Mouse (Mus musculus): Measurements from ENCODE around the gene Nr1d1. TPM values are rescaled to one million over a fixed set of nuclear protein-coding genes. Genes with fewer than 3 reads are reported as not detected.

Nr1d1 gene
- total and polyA plus RNA-seq, 3 experiments: 2.0 to 5.6 TPM; not detected in 1

GRCm38 (mm10) chr11:98781851-98782512 lies 6.8 kb upstream of the Nr1d1 start:
- Histone ChIP-seq H3K9me3 (replicated peaks; ENCODE audit: insufficient read depth, low read length) (no peaks in the 10 kb centered on the region), H3K79me2 (ENCODE audit: control insufficient read depth, insufficient read depth, low read length, poor library complexity) (no peaks in the 10 kb centered on the region; the same call in 1 of the 2 replicates), H3K36me3 (ENCODE audit: control insufficient read depth in 1 of 2, insufficient read depth in 2 of 2, low read length in 2 of 2) (peaks cover 0 to 25% of the 10 kb centered on the region in 2 experiments; a peak in 2 of 4 replicates), H3K9ac (ENCODE audit: control insufficient read depth, low read depth, low read length, poor library complexity, severe bottlenecking) (peak overlapping the region; percentile 11; the same call in 1 of the 2 replicates), H3K4me1 (ENCODE audit: control insufficient read depth in 1 of 2, insufficient read depth in 2 of 2, low read length in 2 of 2) (peaks cover 8 to 37% of the 10 kb centered on the region in 2 experiments), H3K4me3 (ENCODE audit: control insufficient read depth in 1 of 2, insufficient read depth in 1 of 2, low read depth in 2 of 2, low read length in 2 of 2) (peak overlapping the region in 1 of 2 experiments; percentile 79; a peak in 2 of 4 replicates), H3K27ac (ENCODE audit: control insufficient read depth, low read depth, low read length) (no peak overlapping the region), H3K27me3 (ENCODE audit: control insufficient read depth in 1 of 2, insufficient read depth in 2 of 2, low read length in 2 of 2) (no peaks in the 10 kb centered on the region)
- TF ChIP-seq KAT2A (conservative IDR thresholded peaks at IDR 0.05; ENCODE audit: low read depth, low read length) (no peak), GATA1 (IDR thresholded peaks at IDR 0.05; ENCODE audit: low read depth, low read length) (peak; percentile 37; the same call in 1 of the 2 replicates), EP300 (IDR thresholded peaks at IDR 0.05; ENCODE audit: low read depth in 1 of 2, low read length in 2 of 2) (0 out of 4 replicates have a peak, but pooled peaks of 1 of the 2 experiments have one; percentile 26), NELFE (IDR thresholded peaks at IDR 0.05; ENCODE audit: low read depth, low read length) (no peak), MAZ (IDR thresholded peaks at IDR 0.05; ENCODE audit: low read depth, low read length) (0 out of 2 replicates have a peak, but pooled peaks have one; percentile 2), CHD2 (IDR thresholded peaks at IDR 0.05; ENCODE audit: low read length) (0 out of 2 replicates have a peak, but pooled peaks have one; percentile 11), MEF2A (IDR thresholded peaks at IDR 0.05; ENCODE audit: extremely low read depth, insufficient replicate concordance, low read depth, low read length, poor library complexity, severe bottlenecking) (no peak), SIN3A (IDR thresholded peaks at IDR 0.05; ENCODE audit: low read length) (peak; percentile 20; the same call in 1 of the 2 replicates), HCFC1 (IDR thresholded peaks at IDR 0.05; ENCODE audit: low read depth, low read length) (0 out of 2 replicates have a peak, but pooled peaks have one; percentile 7), ZKSCAN1 (IDR thresholded peaks at IDR 0.05; ENCODE audit: low read depth, low read length) (no peak), POLR2AphosphoS2 (IDR thresholded peaks at IDR 0.05; ENCODE audit: low read length) (no peak)
- DNase-seq (ENCODE audit: low read depth, low spot score): peak; percentile 58

GRCm38 (mm10) chr11:98777888-98778287 lies 2.8 kb upstream of the Nr1d1 start:
- Histone ChIP-seq H3K27ac (ENCODE audit: control insufficient read depth, low read depth, low read length) (no peak overlapping the region), H3K9ac (ENCODE audit: control insufficient read depth, low read depth, low read length, poor library complexity, severe bottlenecking) (no peak overlapping the region), H3K4me3 (ENCODE audit: control insufficient read depth in 1 of 2, insufficient read depth in 1 of 2, low read depth in 2 of 2, low read length in 2 of 2) (no peak overlapping the region), H3K4me1 (ENCODE audit: control insufficient read depth in 1 of 2, insufficient read depth in 2 of 2, low read length in 2 of 2) (peaks cover 11 to 39% of the 10 kb centered on the region in 2 experiments), H3K27me3 (ENCODE audit: control insufficient read depth in 1 of 2, insufficient read depth in 2 of 2, low read length in 2 of 2) (no peaks in the 10 kb centered on the region), H3K79me2 (ENCODE audit: control insufficient read depth, insufficient read depth, low read length, poor library complexity) (no peaks in the 10 kb centered on the region; the same call in 1 of the 2 replicates), H3K9me3 (replicated peaks; ENCODE audit: insufficient read depth, low read length) (no peaks in the 10 kb centered on the region), H3K36me3 (ENCODE audit: control insufficient read depth in 1 of 2, insufficient read depth in 2 of 2, low read length in 2 of 2) (peaks cover 0 to 20% of the 10 kb centered on the region in 2 experiments; a peak in 2 of 4 replicates)
- no peak for DNase-seq (ENCODE audit: low read depth, low spot score)
- TF ChIP-seq TAL1 (IDR thresholded peaks at IDR 0.05; ENCODE audit: low read length) (no peak), MAZ (IDR thresholded peaks at IDR 0.05; ENCODE audit: low read depth, low read length) (no peak), ZMIZ1 (IDR thresholded peaks at IDR 0.05; ENCODE audit: low read depth, low read length) (no peak), CHD1 (IDR thresholded peaks at IDR 0.05; ENCODE audit: low read depth, low read length) (no peak), ZNF384 (IDR thresholded peaks at IDR 0.05; ENCODE audit: low read depth, low read length) (no peak), E2F4 (IDR thresholded peaks at IDR 0.05; ENCODE audit: borderline replicate concordance, low read depth, low read length) (no peak), NELFE (IDR thresholded peaks at IDR 0.05; ENCODE audit: low read depth, low read length) (no peak), JUND (IDR thresholded peaks at IDR 0.05; ENCODE audit: low read depth, low read length) (no peak)

Data from MEL (cell line).